Mouse (Mus musculus): Measurements from ENCODE around the gene Chd3.

DNA sequence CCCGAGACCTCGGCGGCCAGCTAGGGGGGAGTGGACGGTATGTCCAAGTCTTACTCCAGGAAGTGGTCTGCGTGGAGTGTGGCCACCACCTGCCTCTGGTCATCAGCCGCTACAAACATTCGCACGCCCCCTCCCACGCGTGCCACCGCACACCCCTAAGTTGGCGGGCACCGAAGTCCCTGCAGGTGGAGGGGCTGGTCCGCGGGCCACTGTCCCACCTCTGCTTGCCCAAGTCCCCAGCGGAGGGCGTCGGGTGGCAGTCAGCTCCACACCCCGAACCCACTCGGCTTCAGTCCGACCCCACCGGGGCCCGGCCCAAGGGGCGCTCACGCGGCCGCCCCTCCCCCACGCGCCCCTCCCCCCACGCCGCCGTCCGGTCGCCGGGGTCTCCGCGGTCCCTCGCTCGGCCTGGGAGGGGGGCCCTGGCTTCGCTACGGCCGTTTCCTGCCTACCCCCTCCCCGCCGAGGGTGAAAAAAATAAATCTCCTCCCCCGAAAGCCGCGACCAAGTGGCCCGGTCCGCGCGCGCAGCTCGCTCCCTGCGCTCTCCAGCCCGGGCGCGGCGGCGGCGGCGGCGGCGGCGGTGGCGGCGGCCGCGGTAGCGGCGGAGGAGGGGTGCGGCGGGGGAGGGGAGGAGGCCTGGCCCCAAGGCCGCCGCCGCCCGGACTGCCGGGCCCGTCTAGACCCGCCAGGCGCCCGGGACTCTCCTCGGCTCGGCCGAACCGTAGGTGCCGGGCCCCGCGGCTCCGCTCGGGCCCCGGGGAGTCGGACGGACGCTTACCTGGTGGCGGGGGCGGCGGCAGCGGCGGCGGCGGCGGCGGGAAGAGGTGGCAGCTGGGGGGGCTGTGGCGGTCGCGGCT is 621 bp downstream of the Chd3 start:
- TF ChIP-seq FLI1 (IDR thresholded peaks at IDR 0.05; ENCODE audit: low read length) (no peak), GATA1 (IDR thresholded peaks at IDR 0.05; ENCODE audit: borderline replicate concordance, low read length) (no peak)
